Mouse (Mus musculus) natural killer cell, adult 2 months (primary cell): ENCODE data around the gene Fbxw20.
"Not testable (repeated sequence)": the region's sequence is repeated elsewhere in the genome, so short reads cannot be mapped to it uniquely, and the experiment has no call there.

Source experiments
- DNase-seq, 2 experiments: peaks; one replicate each; pipeline ENCODE4 v3.0.0; 2022; ENCODE audit warnings: low spot score in 2 of 2

Gene Fbxw20

DNA sequence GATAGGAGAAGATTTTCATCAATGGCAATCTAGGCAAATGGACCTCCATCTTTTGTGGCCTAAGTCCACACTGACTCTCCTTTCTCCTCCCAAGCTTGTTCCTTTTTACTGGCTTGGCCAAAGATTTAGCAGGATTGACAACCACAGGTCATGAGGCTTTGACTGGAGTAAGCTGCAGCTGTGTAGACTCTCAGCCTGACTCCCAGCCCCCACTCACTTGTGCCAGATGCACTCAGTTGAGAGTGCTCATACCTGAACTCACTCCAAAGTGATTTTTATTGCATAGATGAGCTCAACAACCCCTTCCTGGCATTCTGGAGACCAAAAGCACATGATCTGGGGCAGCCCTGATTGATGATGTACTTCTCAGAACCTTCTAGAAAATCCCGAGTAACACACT lies at the start of gene Fbxw20:
Gene Fbxw20 (minus strand): TSS at position 101 of the 400 bp plus-strand sequence.
- no peak for DNase-seq

GRCm38 (mm10) chr9:109263041-109263440 lies 28.5 kb upstream of the Fbxw20 start:
- no peak for DNase-seq

- no peak for DNase-seq
Observed at GRCm38 (mm10) chr9:109218449-109218848, 16.1 kb downstream of the Fbxw20 start.

DNA sequence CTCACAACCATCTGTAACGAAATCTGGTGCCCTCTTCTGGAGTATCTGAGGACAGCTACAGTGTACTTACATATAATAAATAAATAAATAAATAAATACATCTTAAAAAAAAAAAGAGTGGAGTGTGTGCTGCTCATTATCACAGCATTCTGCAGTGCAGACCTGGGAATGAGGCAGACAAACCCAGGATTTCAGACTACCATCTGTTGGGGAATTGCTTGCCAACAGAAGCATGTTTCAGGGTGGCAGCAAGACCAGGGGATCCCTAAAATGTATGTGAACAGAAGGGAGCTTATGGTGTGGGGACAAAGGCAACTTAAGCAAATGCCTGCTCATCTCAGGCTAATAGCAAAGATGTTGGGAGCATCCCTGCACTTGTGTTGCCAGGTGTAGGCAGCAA lies 33.2 kb downstream of the Fbxw20 start:
- not testable (repeated sequence) for DNase-seq

DNA sequence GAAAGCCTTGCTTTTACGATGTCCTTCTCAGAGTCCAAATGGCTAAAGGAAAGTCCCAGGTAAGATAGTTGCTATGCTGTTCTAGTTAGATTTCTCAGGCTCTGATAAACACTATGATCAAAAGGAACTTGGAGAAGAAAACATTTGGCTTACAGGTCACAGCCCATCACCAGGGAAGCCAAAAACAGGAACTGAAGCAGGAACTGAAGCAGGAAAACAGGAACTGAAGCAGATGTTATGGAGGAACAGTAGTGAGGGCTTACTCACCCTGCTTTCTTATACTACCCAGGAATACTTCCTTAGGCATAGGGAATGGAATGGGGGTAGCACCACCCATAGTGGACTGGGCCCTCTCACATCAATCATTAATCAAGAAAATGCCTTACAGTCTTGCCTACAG lies 34.2 kb downstream of the Fbxw20 start:
- DNase-seq, result no peak

- no peak for DNase-seq
Observed at GRCm38 (mm10) chr9:109199353-109199752, 35.2 kb downstream of the Fbxw20 start.

DNA sequence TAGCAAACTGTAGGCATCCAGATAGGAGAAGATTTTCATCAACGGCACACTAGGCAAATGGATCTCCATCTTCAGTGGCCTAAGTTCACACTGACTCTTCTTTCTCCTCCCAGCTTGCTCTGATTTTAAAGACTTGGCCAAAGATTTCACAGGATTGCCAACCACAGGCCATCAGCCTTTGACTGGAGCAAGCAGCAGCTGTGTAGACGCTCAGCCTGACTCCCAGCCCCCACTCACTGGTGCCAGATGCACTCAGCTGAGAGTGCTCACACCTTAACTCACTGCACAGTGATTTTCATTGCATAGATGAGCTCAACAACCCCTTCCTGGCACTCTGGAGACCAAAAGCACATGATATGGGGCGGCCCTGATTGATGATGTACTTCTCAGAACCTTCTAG lies 38.7 kb downstream of the Fbxw20 start, which contains the start of gene Fbxw13:
Gene Fbxw13 (minus strand): TSS at position 101 of the 400 bp plus-strand sequence.
- DNase-seq, result not testable (repeated sequence)

- DNase-seq, result no peak
Observed at GRCm38 (mm10) chr9:109177208-109177607, 57.3 kb downstream of the Fbxw20 start.

- no peak for DNase-seq
Observed at GRCm38 (mm10) chr9:109176301-109176700, 58.3 kb downstream of the Fbxw20 start.
